Mouse (Mus musculus) thymus, adult 2 months (tissue): Measurements from ENCODE around the gene Tk1.
A peak's percentile ranks its signal among the peaks of the same experiment; 100 is the strongest.

Experiments used
- CTCF ChIP-seq: fragments of 200-500 bp; IDR thresholded peaks from 2 replicates; pipeline ENCODE4 v1.5.1; 2012; ENCODE audit warnings: mild to moderate bottlenecking, control low read depth, low read length, moderate library complexity, borderline replicate concordance; ENCODE audit not compliant: control insufficient read depth, poor library complexity, insufficient read depth; ENCODE audit errors: extremely low read depth
- POLR2A ChIP-seq: fragments of 200-500 bp; IDR thresholded peaks from 2 replicates; pipeline ENCODE4 v1.6.1; 2012; ENCODE audit warnings: mild to moderate bottlenecking, low read length, control low read depth, moderate library complexity; ENCODE audit not compliant: control insufficient read depth, poor library complexity, insufficient read depth; ENCODE audit errors: extremely low read depth

- no peak for TF ChIP-seq CTCF
- peak; percentile 53; the same call in 1 of the 2 replicates for TF ChIP-seq POLR2A
These were observed 44.6 kb downstream of the Tk1 start for GRCm38 (mm10) chr11:117781199-117781821.
